Mouse (Mus musculus): ENCODE results near the gene Mapkapk2. TPM values are rescaled to one million over a fixed set of nuclear protein-coding genes. Genes with fewer than 3 reads are reported as not detected.
"Not testable (repeated sequence)": the region's sequence is repeated elsewhere in the genome, so short reads cannot be mapped to it uniquely, and the experiment has no call there.

Gene Mapkapk2
- total RNA-seq, 1 experiment from 2014 or later, result 205 TPM

- ATAC-seq (replicated peaks; ENCODE audit: insufficient number of reproducible peaks, low FRiP score, low TSS enrichment, poor library complexity, severe bottlenecking), result no peak
Observed at GRCm38 (mm10) chr1:131038415-131039017, 59.1 kb downstream of the Mapkapk2 start.

GRCm38 (mm10) chr1:131038001-131038400, 59.6 kb downstream of the Mapkapk2 start:
- ATAC-seq (replicated peaks; ENCODE audit: insufficient number of reproducible peaks, low FRiP score, low TSS enrichment, poor library complexity, severe bottlenecking), result peak; percentile 90

DNA sequence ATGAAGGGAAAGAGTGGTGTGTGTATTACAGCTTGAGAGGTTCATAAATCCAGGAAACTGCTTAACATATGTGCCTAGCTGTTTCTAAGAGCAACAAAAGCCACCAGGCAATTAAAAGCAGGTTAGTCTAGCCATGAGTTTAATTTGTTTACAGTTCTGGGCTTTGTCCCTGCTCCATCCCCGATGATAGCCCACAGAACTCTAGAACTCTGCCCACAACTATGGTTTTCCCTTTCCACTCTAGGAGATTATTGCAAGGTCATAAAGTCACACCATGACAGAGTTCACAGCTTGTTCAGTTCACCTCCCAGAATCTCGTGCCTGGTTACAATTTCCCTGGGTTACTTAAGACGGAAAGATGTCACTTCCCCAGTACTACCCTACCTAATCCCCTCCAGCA, 66.4 kb downstream of the Mapkapk2 start:
- no peak for ATAC-seq (replicated peaks; ENCODE audit: insufficient number of reproducible peaks, low FRiP score, low TSS enrichment, poor library complexity, severe bottlenecking)

DNA sequence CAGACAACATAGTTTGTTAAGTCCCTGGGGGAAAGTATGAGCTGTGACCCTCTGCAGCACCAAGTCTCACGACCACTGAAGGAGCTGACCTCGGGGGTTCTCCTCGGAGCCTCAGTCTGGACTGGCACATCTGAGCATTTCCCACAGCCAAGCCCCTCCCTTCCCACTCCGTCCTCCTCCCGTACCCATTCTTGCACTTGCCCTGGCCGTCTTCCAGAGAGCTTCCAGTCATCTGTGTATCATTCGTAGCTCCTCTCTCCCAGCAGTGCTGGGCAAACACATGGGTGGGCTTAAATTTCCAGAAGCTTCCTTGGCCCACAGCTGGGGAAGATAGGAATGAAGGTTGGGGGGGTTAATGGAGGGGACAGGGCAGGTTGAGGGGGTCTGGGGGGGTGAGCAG, 67.4 kb downstream of the Mapkapk2 start:
- no peak for ATAC-seq (replicated peaks; ENCODE audit: insufficient number of reproducible peaks, low FRiP score, low TSS enrichment, poor library complexity, severe bottlenecking)

- ATAC-seq (replicated peaks; ENCODE audit: insufficient number of reproducible peaks, low FRiP score, low TSS enrichment, poor library complexity, severe bottlenecking), result no peak
Observed at GRCm38 (mm10) chr1:131029215-131029614, 68.4 kb downstream of the Mapkapk2 start.

DNA sequence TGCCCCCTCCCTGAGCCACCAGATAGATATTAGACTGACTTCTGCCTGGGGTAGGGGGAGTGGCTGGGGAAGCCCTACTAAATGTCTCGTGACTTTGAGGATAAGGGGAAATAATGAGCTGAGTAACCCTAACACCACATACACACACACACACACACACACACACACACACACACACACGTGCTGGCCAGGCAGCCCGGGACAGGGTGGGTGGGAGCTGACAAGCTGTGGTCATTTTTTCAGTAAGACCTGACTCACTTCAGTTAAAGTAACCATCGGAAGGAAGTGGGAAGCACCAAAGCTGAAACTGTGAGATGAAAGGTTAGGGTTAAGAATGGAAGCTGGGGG, 71.8 kb downstream of the Mapkapk2 start:
- ATAC-seq (replicated peaks; ENCODE audit: insufficient number of reproducible peaks, low FRiP score, low TSS enrichment, poor library complexity, severe bottlenecking), result peak; percentile 48

- no peak for ATAC-seq (replicated peaks; ENCODE audit: insufficient number of reproducible peaks, low FRiP score, low TSS enrichment, poor library complexity, severe bottlenecking)
Observed at GRCm38 (mm10) chr1:131024900-131025842, 72.5 kb downstream of the Mapkapk2 start.

GRCm38 (mm10) chr1:131023250-131023858, 74.3 kb downstream of the Mapkapk2 start:
- ATAC-seq (replicated peaks; ENCODE audit: insufficient number of reproducible peaks, low FRiP score, low TSS enrichment, poor library complexity, severe bottlenecking), result not testable (repeated sequence)

DNA sequence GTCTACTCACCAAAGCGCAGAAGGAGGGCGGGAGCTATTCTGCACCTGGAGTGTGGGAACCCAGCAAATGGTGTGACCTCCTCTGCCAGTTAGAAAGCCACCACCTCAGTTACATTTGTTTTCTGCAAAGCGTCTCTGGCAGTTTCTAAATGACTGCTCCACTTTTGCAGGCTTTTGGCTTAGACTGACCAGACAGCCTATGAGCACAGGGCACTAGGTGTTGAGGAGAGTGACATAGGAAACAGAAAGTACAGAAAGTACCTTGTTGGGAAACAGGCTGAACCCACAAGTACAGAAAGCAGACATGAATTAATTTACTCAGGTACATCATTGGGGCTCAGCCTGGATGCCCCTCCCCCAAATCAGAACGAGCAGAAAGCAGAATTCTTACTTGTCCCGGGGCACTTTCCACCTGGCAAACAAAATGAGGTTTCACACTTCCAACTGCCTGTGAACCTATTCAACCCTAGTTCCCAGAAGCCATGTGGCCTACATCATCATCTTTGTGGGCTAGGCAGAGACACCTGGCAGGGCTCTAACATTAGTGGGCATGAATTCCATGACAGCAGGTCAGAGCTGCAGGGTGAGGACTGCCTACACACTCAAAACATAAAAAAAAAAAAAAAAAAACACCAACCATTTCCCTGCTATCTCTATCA, 74.9 kb downstream of the Mapkapk2 start:
- no peak; the same call in 1 of the 2 replicates for ATAC-seq (replicated peaks; ENCODE audit: insufficient number of reproducible peaks, low FRiP score, low TSS enrichment, poor library complexity, severe bottlenecking)

DNA sequence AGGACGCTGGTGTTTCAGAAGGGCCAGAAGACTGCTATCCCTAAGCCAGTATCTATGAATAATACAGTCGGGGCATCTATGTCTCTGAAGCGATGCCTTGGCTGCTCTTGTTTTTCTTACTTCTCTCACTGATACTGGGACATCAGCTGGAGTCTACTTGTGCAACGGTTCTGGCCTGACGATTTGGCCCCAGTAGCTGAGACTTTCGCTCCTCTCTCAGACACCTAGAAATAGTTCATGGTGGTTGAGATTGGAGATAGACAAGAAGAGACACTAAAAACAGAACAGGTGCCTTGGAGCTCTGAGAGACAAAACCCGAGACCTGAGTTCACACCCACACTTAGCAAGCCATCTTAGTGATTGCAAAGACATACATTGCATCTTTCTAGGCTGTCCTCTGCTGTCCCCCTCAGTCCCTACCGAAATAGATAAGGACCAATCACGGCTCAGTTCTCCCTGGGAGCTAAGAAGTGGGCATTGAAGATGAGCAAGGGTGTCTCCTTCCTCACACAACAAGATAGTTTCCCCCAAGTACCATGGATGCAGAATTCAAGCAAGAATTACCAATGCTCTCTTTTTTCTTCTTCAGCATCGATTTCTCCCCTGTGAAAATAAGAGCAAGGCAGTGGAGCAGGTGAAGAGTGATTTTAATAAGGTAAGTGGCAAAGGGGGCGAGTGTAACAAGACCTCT, 75.6 kb downstream of the Mapkapk2 start:
- ATAC-seq (replicated peaks; ENCODE audit: insufficient number of reproducible peaks, low FRiP score, low TSS enrichment, poor library complexity, severe bottlenecking), result no peak

DNA sequence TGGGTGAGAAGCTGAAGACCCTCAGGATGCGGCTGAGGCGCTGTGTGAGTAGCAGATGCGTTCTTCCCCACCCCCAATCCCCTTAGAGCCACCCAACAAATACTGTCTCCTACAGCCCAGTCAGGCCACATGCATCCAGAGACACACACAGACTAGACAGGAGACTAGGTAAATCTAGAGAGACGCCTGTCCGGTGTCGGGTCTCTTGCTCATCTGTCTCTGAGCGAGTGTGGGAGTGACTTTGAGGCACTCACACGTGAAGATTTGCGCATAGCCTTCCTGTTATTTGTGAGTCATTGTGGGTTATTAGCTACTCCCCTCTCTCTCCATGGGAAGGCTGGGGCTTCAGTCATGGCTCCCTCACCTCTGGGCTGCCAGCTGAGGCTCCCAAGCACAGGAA, 76.2 kb downstream of the Mapkapk2 start:
- no peak; the same call in 1 of the 2 replicates for ATAC-seq (replicated peaks; ENCODE audit: insufficient number of reproducible peaks, low FRiP score, low TSS enrichment, poor library complexity, severe bottlenecking)

DNA sequence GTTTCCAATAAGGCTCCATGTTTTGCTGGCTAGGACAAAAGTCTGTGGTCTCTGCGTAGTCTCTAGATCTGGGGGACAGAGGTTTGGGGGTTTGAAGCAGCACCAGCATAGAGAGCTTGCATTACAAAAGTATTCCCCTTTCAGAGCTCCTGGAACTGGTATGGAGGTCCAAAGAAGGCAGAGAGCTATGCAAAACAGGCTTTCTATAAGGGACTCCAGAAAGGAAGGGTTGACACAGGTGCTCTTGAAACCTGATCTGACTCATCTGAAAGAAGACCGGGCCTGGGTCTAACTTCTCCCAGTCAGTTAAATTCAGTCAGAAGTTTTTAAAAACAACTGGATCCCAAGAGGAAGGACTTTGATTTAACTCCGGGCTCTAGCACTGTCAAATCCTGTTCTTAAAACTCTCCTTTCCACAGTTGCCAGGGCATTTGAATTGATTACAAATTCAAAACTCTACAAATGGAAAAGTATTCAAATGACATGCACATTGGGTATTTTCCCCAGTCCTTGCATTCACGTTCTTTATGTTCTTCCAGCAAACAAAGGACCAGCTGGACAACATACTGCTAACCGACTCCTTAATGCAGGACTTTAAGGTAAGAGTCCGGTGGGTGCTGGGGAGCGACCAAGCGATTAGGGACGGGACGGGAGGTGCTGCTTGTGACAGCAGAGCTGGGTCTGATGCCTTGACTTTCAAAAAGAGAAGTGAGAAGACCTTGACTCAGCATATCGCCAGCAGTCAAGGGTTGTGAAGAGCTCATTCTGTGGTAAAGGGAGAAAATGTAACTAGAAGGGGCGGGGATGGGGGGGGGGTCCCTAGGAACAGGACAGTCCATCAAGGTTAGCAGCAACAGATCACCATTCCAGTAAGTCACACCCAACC, 77.0 kb downstream of the Mapkapk2 start:
- ATAC-seq (replicated peaks; ENCODE audit: insufficient number of reproducible peaks, low FRiP score, low TSS enrichment, poor library complexity, severe bottlenecking), result peak; percentile 42; the same call in 1 of the 2 replicates

- ATAC-seq (replicated peaks; ENCODE audit: insufficient number of reproducible peaks, low FRiP score, low TSS enrichment, poor library complexity, severe bottlenecking), result no peak
Observed at GRCm38 (mm10) chr1:131019492-131020098, 78.0 kb downstream of the Mapkapk2 start, which contains the start of gene Il10. Gene Il10, plus strand, starts transcription at chr1:131019845.

- ATAC-seq (replicated peaks; ENCODE audit: insufficient number of reproducible peaks, low FRiP score, low TSS enrichment, poor library complexity, severe bottlenecking), result no peak
Observed at GRCm38 (mm10) chr1:131015879-131016278, 81.7 kb downstream of the Mapkapk2 start.

DNA sequence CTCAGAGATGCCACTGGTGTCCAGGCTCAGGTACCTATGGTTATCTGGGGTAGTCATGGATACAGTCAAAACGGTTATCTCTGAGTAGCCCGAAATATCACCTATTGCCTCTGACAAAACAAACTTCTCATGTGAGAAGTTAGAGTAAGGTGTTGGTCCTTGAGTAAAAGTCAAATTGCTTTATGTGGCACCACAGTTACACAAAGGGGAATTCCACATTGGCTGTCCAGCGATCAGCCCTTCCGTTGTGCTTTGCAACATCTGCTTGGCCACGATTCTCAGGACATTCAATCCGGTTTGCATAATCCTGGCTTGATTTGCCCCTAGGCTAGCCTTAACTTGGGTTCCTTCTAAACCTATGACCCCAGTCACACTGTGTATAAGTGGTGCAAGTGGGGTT, 82.3 kb downstream of the Mapkapk2 start:
- peak; percentile 58; the same call in 1 of the 2 replicates for ATAC-seq (replicated peaks; ENCODE audit: insufficient number of reproducible peaks, low FRiP score, low TSS enrichment, poor library complexity, severe bottlenecking)

DNA sequence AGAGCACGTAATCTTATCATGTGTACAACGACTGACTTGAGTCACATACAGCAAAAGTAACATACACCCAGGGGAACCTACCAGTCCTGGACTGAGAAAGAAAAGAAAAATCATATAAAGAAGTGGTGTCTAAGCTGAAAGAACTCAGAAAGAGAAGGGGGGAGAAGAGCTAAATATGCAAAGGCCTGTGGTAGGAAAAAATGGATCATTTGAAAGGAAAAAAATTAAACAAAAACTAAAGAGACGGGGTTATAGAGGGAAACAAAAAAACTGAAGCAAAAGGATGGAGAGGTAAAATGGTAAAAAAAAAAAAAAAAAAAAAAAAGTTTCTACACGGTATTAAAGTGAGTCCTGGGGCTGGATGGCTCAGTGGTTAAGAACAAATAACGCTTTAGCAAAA, 83.7 kb downstream of the Mapkapk2 start:
- no peak for ATAC-seq (replicated peaks; ENCODE audit: insufficient number of reproducible peaks, low FRiP score, low TSS enrichment, poor library complexity, severe bottlenecking)

DNA sequence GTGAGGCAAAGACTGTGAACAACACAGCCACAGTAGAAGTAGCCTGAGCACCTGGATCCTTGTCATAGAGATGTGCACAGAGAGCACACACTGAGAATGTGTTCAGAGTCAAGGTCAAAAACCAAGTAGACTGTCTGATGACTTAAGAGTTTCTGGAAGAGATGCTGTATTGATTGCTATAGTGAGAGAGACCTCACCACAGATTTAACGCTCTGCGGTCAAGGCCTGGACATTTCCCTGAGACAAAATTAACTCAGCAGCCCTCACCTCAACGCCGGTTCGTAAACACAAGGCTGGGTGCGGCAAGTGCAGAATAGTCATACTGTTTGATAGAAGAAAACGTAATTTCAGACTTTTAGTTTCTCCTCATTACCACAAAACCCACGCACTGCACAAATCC, 85.1 kb downstream of the Mapkapk2 start:
- ATAC-seq (replicated peaks; ENCODE audit: insufficient number of reproducible peaks, low FRiP score, low TSS enrichment, poor library complexity, severe bottlenecking), result no peak

Data from monocyte, adult 5-6 weeks (primary cell).